Mouse (Mus musculus): Measurements from ENCODE around the gene Gm6793. TPM values are rescaled to one million over a fixed set of nuclear protein-coding genes. Genes with fewer than 3 reads are reported as not detected.

Gm6793 gene
- polyA plus RNA-seq, 1 experiment, result 0.36 TPM

DNA sequence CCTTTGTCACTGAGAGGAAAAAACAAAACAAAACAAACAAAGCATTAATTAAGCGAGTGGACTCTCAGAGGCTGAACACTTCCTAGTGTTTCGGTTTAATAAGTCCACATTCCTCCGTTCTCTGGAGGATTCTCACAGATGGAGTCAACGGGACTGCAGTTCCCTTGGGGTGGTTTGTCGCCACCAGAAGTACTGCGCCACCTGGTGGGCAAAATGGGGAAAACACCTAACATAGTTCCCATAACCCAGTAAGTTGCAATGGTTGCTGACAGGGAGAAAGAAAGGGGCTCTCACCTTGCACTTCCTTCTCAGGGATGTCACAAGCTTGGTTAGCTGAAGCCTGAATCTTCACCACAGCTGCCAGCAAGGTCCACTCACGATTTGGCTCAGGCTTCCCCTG is 24.9 kb downstream of the Gm6793 start:
- peak in 1 of 2 experiments; percentile 88 for DNase-seq (ENCODE audit: extremely low spot score in 1 of 2, low spot score in 1 of 2)

DNA sequence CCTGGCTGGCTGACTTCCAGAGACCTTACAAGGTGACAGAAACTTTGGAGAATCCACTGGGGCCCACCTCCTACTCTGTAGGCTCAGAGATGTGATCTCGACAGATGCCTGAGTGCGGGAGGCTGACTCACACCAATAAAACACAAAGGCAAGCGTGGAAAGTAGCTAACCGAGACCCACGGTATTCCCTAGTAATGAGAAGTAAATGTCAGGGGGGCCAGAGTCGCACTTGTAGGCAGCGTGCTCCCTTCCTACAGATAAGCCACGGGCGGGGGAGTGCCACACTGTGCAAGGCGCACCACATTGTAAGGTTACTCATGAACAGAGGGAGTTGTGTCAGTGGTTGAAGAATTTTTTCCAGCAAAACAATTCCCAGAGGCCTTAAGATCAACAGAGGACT is 30.3 kb downstream of the Gm6793 start:
- DNase-seq (ENCODE audit: extremely low spot score in 1 of 2, low spot score in 1 of 2), result peak; percentile 23 to 66

DNA sequence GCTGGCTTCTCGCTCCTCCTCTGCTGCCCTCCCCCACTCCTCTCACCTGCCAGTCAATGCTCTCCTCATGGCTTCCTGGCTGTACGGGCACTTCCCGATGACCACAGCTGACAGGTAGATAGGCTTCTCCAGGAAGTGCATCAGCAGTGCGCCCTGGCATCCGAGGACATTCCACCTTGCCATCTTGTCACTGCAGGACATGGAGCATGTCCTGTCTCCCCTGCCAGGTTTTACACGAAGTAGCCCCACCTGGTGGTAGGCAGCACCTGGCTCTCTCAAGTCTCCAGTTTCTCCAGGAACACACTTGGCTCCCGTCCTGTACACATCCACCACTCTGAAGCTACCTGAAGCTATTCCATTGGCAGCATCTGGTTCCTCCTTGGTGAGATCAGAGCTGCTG is 32.7 kb downstream of the Gm6793 start:
- DNase-seq (ENCODE audit: extremely low spot score in 1 of 2, low spot score in 1 of 2), result no peak

DNA sequence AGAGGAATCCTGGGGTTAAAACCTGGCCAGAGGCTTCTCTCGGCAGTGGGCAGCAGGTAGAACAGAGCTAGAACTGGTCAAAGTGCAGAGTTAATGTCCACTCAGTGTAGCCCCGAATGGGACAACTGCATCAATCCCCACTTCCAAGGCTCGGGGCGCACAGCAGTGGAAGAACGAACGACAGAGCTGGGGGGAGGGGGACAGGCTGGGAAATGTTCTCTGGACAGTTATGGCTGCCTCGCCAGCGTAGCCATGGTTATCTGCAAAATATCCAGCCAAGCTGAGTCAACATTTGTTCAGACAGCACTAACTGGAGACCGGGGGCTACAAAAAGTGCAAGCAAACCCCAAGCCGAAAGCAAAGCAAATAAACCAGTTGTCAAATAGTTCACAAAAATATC is 36.7 kb downstream of the Gm6793 start:
- DNase-seq (ENCODE audit: extremely low spot score in 1 of 2, low spot score in 1 of 2), result no peak

DNA sequence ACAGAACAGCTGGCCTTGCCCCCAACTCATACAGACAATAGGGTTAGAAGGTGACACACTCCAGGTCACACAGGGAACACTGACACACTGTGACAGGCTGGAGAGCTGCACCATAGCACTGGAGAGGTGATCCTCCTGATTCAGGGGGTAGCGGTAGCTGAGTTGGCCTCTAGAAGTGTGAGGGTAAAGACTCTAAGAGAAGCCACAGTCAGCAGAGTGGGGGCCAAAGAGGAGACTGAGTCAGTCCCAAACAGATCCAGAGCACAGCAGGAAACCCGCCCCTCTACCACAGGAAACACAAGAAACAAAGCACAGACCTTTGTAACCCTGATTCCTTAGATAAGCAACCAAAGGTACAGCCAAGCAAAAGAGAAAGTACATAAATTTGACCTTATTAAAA is 38.5 kb downstream of the Gm6793 start:
- DNase-seq (ENCODE audit: extremely low spot score in 1 of 2, low spot score in 1 of 2), result no peak

DNA sequence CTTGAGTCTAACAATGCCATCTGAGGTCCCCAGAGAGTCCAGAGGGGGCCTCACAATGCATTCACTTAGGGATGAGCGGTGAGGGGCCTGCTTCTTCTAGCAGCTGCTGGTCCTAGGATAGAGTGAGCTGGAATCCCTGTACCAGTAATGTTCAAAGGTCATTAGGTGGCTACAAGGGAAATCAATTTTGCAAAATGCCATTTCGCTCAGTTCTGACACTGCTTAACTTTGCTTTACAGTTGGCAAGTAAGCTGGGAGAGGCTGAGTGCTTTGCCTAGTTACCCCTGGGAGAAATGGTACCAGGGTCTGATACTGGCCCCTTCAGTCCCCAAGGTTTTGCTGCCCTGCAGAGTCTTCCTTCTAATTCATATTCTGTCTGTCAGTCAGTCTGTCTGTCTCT is 39.1 kb downstream of the Gm6793 start:
- no peak for DNase-seq (ENCODE audit: extremely low spot score in 1 of 2, low spot score in 1 of 2)

DNA sequence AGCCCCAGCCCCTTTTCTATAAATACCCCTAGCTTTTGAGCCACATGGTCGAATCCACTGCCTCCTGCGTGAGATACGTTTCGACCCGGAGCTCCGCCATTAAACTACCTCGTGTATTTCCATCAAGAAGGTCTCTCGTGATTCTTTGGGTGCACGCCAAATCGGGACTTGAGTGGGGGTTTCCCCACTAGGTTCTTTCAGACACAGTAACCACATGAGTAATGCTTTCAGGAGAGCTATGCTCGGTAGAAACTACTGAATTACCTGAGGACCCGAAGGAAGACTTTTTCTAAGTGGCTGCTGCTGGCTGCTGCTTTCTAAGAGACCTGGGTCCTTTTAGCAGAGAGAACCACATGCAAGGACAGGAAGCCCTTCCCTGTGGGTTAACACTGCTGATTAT is 40.7 kb downstream of the Gm6793 start:
- no peak for DNase-seq (ENCODE audit: extremely low spot score in 1 of 2, low spot score in 1 of 2)

DNA sequence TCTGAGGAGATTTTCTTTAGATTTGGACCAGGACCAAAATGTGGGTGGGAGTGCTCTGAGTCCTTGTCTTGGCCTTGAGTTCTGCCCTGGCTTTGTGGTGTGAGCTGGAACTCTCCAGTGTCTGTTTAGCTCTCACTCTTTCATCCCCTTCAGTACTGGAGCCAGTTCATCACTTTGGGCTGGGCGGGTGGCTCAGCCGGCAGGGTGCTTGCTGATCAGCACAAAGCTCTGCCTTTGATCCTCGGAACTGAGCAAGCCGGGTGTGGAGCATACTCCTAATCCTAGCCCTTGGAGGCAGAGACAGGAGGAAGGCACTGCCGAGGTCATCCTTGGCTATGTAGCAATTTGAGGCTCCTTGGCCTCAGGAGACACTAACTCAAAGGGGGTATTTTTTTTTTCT is 45.8 kb downstream of the Gm6793 start:
- no peak for DNase-seq (ENCODE audit: extremely low spot score in 1 of 2, low spot score in 1 of 2)

DNA sequence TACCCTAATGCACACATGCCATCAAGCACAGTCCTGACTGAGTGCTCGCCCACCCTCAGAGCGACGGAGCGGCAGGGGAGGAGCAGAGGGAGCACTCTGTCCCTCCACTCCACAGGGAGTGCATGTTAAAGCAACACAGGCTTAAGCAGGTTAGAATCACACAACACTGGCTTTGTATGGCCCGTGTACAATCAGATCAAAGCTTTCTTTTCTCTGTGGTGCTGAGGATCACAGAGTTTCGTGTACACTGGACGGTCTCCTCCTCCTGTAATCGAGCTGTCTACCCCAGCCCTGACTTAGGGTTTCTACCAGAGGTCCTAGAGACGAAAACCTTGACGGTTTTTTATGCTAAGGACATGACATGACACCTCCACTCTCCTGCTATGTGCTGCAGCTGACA is 46.3 kb downstream of the Gm6793 start:
- DNase-seq (ENCODE audit: extremely low spot score in 1 of 2, low spot score in 1 of 2), result no peak

DNA sequence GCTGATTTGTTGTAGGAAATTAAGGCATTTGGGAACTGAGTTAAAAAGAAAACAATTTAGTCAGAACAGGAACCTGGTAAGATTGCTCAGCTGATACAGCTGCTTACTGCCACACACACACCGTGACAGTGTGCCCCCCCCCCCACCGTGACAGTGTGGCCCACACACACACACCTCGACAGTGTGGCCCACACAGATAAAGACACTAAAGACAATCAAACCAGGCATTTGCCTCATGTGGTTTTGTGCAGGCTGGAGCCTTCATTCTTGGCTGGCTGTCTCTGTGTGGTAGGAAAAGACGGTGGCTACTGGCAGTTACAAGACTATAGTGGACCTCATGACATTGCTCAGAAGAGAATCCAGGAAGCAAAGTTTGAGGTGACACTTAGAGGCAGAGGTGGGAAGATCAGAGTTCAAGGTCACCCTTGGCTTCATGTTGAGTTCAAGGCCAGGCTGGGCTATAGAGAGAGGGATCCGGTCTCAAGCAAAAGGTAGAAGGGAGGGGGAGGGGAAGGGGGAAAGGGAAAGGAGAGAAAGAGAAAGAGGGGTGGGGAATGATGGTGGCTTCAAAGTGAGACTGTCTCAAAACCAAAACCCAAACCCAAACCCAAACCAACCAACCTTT is 47.5 kb downstream of the Gm6793 start:
- DNase-seq (ENCODE audit: extremely low spot score in 1 of 2, low spot score in 1 of 2), result no peak

DNA sequence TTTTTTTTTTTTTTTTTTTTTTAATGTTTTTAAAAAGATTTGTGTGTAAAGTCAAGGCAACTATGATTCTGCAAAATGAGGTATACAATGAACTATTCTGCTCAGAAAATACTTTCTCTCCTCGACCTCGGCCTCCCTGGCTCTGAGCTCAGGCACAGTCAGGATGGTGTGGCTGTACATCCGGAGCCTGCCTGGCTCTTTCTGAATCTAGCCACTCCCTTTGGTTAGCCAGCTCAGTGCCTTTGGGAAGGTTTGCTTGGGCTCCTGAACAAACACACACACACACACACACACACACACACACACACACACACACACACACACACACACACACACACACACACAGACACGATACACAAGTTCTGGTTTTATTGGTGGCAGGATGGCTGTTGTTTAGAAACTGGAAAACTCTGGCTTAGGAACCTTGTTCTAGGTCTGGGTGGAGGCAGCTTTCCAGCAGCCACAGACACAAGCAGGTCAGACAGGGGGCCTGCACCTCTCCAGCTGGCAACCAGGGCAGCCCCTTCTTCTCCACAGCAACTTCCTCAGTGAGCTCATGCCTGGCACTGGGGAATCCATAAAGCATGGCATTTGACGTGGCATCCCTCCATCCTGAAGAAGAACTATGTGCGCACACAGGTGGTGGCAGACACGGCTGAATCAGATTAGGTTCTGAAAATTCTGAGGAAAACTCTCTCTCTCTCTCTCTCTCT is 49.8 kb downstream of the Gm6793 start:
- no peak for DNase-seq (ENCODE audit: extremely low spot score in 1 of 2, low spot score in 1 of 2)

DNA sequence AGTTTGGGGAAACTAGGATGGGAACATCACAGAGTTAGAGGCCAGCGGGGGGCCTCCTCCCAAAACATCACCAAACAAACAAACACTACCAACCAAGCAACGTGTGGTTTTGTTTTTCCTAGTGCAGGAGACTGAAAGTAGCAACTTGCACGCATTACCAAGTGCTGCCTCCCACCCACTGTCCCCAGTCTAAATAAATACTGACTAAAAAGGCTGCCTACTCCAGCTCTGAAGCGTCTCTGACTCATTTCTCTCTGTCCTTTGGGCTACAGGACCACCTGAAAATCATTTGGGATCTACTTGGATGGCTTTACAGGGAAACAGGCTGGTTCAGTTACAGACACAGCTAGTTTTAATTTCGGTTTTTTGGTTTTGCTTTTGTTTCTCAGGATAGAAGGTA is 50.5 kb downstream of the Gm6793 start:
- peak in 1 of 2 experiments; percentile 42 for DNase-seq (ENCODE audit: extremely low spot score in 1 of 2, low spot score in 1 of 2)

DNA sequence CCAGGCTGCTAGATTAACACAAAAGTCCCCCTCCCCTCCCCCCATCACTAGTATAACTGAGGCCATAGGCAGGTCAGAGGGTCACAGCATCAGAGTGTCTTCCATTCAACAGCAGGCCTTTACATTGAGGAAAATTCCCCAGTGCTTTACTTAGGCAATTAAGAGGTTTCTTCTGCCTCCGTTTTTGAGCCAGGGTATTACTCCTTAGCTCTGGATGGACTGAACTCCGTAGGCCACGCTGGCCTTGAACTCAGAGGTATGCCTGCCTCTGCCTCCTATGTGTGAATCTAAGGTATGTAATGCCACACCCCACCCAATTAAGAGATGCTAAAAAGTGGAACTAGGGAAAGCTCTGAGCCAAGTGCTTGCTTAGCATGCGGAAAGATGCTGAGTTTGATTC is 51.3 kb downstream of the Gm6793 start:
- no peak for DNase-seq (ENCODE audit: extremely low spot score in 1 of 2, low spot score in 1 of 2)

Other genes starting within 250 kb of the Gm6793 start
- 101 and 111 TPM in 2 replicates for gene Cfdp1, start 160.7 kb downstream of the Gm6793 start, polyA plus RNA-seq (2012; rRNA removed)
- 3.8 TPM in 2 replicates for gene Tmem170, start 138.3 kb downstream of the Gm6793 start, polyA plus RNA-seq (2012; rRNA removed)
- gene Chst5, start 104.6 kb downstream of the Gm6793 start, polyA plus RNA-seq (2012; rRNA removed), result 1.2 and 1.4 TPM in 2 replicates
- gene Tmem231, start 81.2 kb downstream of the Gm6793 start, polyA plus RNA-seq (2012; rRNA removed), result 13.3 and 13.9 TPM in 2 replicates
- 251 and 275 TPM in 2 replicates for gene Gabarapl2, start 74.3 kb downstream of the Gm6793 start, polyA plus RNA-seq (2012; rRNA removed)
- 7.8 and 8.0 TPM in 2 replicates for gene Adat1, start 22.7 kb downstream of the Gm6793 start, polyA plus RNA-seq (2012; rRNA removed)
- gene Kars, start 3.7 kb downstream of the Gm6793 start, polyA plus RNA-seq (2012; rRNA removed), result 64.0 and 65.7 TPM in 2 replicates
- gene Terf2ip, start 3.6 kb downstream of the Gm6793 start, polyA plus RNA-seq (2012; rRNA removed), result 34.1 and 36.1 TPM in 2 replicates

Measured in frontal cortex, adult 2 months (tissue).